Mouse (Mus musculus) heart, adult 2 months (tissue): Measurements from ENCODE around the gene Sdhaf4.

Experiments used
- CTCF ChIP-seq: fragments of 200-600 bp; IDR thresholded peaks from 2 replicates; pipeline ENCODE4 v1.8.1; 2022; ENCODE audit warnings: antibody characterized with exemption, mild to moderate bottlenecking, moderate library complexity
- EP300 ChIP-seq: fragments of 200-500 bp; IDR thresholded peaks from 2 replicates; pipeline ENCODE4 v1.6.1; 2011; ENCODE audit warnings: low read depth, low read length, control low read depth; ENCODE audit not compliant: insufficient read depth
- POLR2A ChIP-seq: fragments of 200-500 bp; IDR thresholded peaks from 2 replicates; pipeline ENCODE4 v1.6.1; 2011; ENCODE audit warnings: mild to moderate bottlenecking, low read depth, low read length, control low read depth; ENCODE audit not compliant: insufficient read depth

DNA sequence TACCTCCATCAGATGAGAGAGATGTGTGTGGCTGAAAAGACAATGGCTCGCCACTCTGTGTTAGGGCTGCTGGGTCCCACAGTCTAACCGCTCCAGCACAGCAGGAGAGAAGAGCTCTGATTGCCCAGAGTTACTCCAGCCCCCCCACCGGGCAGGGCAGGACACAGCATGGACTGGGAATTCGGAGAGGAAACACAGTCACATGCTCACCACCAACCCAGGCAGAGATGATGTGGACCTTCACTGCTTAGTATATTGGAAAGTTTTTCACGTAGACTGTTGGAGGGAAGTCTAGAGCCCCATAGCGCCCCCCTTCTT, 46.1 kb downstream of the Sdhaf4 start:
- TF ChIP-seq EP300 = no peak
- no peak for TF ChIP-seq POLR2A
- no peak for TF ChIP-seq CTCF
